Mouse (Mus musculus) limb, embryonic 13.5 days (tissue): Measurements from ENCODE around the gene Foxj3. TPM values are rescaled to one million over a fixed set of nuclear protein-coding genes. Genes with fewer than 3 reads are reported as not detected.
"Not testable (repeated sequence)": the region's sequence is repeated elsewhere in the genome, so short reads cannot be mapped to it uniquely, and the experiment has no call there.

Experiments
- ATAC-seq: fragments of 200-750 bp; cut with Nextera tagmentation; 2 replicates; pipeline ENCODE4 v1.8.0; 2017; ENCODE audit warnings: low read depth, moderate number of reproducible peaks, moderate TSS enrichment; ENCODE audit not compliant: low FRiP score
- H3K27ac ChIP-seq: fragments of 300-500 bp; sonication (generic); 2 replicates; pipeline ENCODE4 v1.5.1; 2015; ENCODE audit warnings: inconsistent platforms, mild to moderate bottlenecking, moderate library complexity
- H3K27me3 ChIP-seq: fragments of 300-500 bp; sonication (generic); 2 replicates; pipeline ENCODE4 v1.6.1; 2015; ENCODE audit warnings: mild to moderate bottlenecking, inconsistent platforms
- H3K36me3 ChIP-seq: fragments of 300-500 bp; sonication (generic); 2 replicates; pipeline ENCODE4 v1.6.1; 2015; ENCODE audit warnings: inconsistent platforms, mild to moderate bottlenecking, moderate library complexity
- H3K4me1 ChIP-seq: fragments of 300-500 bp; sonication (generic); 2 replicates; pipeline ENCODE4 v1.6.1; 2015; ENCODE audit warnings: inconsistent platforms
- H3K4me2 ChIP-seq: fragments of 300-500 bp; sonication (generic); replicated peaks from 2 replicates; pipeline ENCODE4 v1.6.1; 2015; ENCODE audit warnings: inconsistent platforms, mild to moderate bottlenecking, moderate library complexity
- H3K4me3 ChIP-seq: fragments of 300-500 bp; sonication (generic); 2 replicates; pipeline ENCODE4 v1.5.1; 2015; ENCODE audit warnings: moderate library complexity, mild to moderate bottlenecking, inconsistent platforms
- H3K9ac ChIP-seq: fragments of 300-500 bp; sonication (generic); 2 replicates; pipeline ENCODE4 v1.6.1; 2015; ENCODE audit warnings: mild to moderate bottlenecking, inconsistent platforms
- H3K9me3 ChIP-seq: fragments of 300-500 bp; sonication (generic); 2 replicates; pipeline ENCODE4 v1.6.1; 2016; ENCODE audit warnings: inconsistent platforms
- WGBS: fragments of 180-500 bp; shearing (Covaris S2); methylation state at CpG from one replicate; pipeline ENCODE4 v1.1.7; 2015; 5-methylcytosine and 5-hydroxymethylcytosine counted together
- polyA plus RNA-seq: library from polyadenylated mRNA; unstranded; fragments of >200 nt; fragmentation: Nextera tagmentation; extraction: Ambion mirVana; gene quantifications from 2 replicates; pipeline ENCODE4 v1.2.1, GENCODE M21; 2015

Gene Foxj3
- 25.1 and 26.9 TPM in 2 replicates for polyA plus RNA-seq

- WGBS = 86% methylated on average over 4 of the region's 4 CpGs
- not testable (repeated sequence) for H3K9ac ChIP-seq, ATAC-seq, H3K27me3 ChIP-seq, H3K4me2 ChIP-seq, H3K9me3 ChIP-seq, H3K36me3 ChIP-seq, H3K4me3 ChIP-seq, H3K27ac ChIP-seq
- H3K4me1 ChIP-seq = peaks cover 20% of the 10 kb centered on the region
Measured at GRCm38 (mm10) chr4:119536615-119537014, at the start of gene Foxj3. TSS of gene Foxj3 (plus strand) at chr4:119537004.

- peaks cover 41% of the 10 kb centered on the region for H3K27me3 ChIP-seq
- no peaks in the 10 kb centered on the region for H3K9me3 ChIP-seq
- 85% methylated on average over 10 of the region's 10 CpGs for WGBS
- no peaks in the 10 kb centered on the region for H3K36me3 ChIP-seq
- H3K4me2 ChIP-seq = no peak overlapping the region
- no peak overlapping the region for H3K9ac ChIP-seq
- ATAC-seq = no peak
- peaks cover 3% of the 10 kb centered on the region; the same call in 1 of the 2 replicates for H3K4me1 ChIP-seq
- no peak overlapping the region for H3K4me3 ChIP-seq
- no peak overlapping the region for H3K27ac ChIP-seq
Measured at GRCm38 (mm10) chr4:119489666-119490065, 47.1 kb upstream of the Foxj3 start.

- no peak for ATAC-seq
- Histone ChIP-seq H3K4me2 (no peak overlapping the region), H3K27me3 (peaks cover 38% of the 10 kb centered on the region), H3K4me3 (no peak overlapping the region), H3K9ac (no peak overlapping the region), H3K27ac (no peak overlapping the region), H3K9me3 (no peaks in the 10 kb centered on the region), H3K36me3 (no peaks in the 10 kb centered on the region), H3K4me1 (peaks cover 3% of the 10 kb centered on the region; the same call in 1 of the 2 replicates)
- 72% methylated on average over 3 of the region's 3 CpGs for WGBS
Measured at GRCm38 (mm10) chr4:119490806-119491205, 46.0 kb upstream of the Foxj3 start.

GRCm38 (mm10) chr4:119492291-119492932, 44.4 kb upstream of the Foxj3 start, which contains the start of gene Rimkla:
TSS of gene Rimkla (minus strand) at chr4:119492628.
- peak within 1 kb of the TSS; percentile 62 for H3K9ac ChIP-seq
- under 1% methylated on average over 67 of the region's 77 CpGs for WGBS
- H3K4me1 ChIP-seq = peaks cover 3% of the 10 kb centered on the region; the same call in 1 of the 2 replicates
- no peak within 1 kb of the TSS for H3K27ac ChIP-seq
- no peaks in the 10 kb centered on the region for H3K36me3 ChIP-seq
- peaks cover 38% of the 10 kb centered on the region for H3K27me3 ChIP-seq
- peak within 1 kb of the TSS; percentile 61 for H3K4me3 ChIP-seq
- H3K4me2 ChIP-seq = peak within 1 kb of the TSS; percentile 84
- ATAC-seq = peak; percentile 86
- H3K9me3 ChIP-seq = no peaks in the 10 kb centered on the region

GRCm38 (mm10) chr4:119492933-119493327, 43.9 kb upstream of the Foxj3 start:
- peaks cover 38% of the 10 kb centered on the region for H3K27me3 ChIP-seq

GRCm38 (mm10) chr4:119498319-119498848, 38.4 kb upstream of the Foxj3 start:
- H3K4me3 ChIP-seq = no peak overlapping the region
- H3K9ac ChIP-seq = no peak overlapping the region
- 59% methylated on average over 5 of the region's 5 CpGs for WGBS
- H3K4me2 ChIP-seq = no peak overlapping the region
- no peak for ATAC-seq
- no peaks in the 10 kb centered on the region for H3K36me3 ChIP-seq
- no peak overlapping the region for H3K27ac ChIP-seq
- peaks cover 13% of the 10 kb centered on the region for H3K27me3 ChIP-seq
- H3K4me1 ChIP-seq = no peaks in the 10 kb centered on the region
- H3K9me3 ChIP-seq = no peaks in the 10 kb centered on the region

More at GRCm38 (mm10) chr4:119492933-119493327, 43.9 kb upstream of the Foxj3 start:
- Histone ChIP-seq H3K27ac (no peak overlapping the region), H3K4me3 (peak overlapping the region; percentile 61), H3K4me2 (peak overlapping the region; percentile 84), H3K9ac (peak overlapping the region; percentile 62; the same call in 1 of the 2 replicates), H3K36me3 (no peaks in the 10 kb centered on the region), H3K9me3 (no peaks in the 10 kb centered on the region), H3K4me1 (peaks cover 3% of the 10 kb centered on the region; the same call in 1 of the 2 replicates)
- no peak for ATAC-seq
- 35% methylated on average over 10 of the region's 10 CpGs for WGBS

- H3K4me2 ChIP-seq = no peak overlapping the region
- no peak overlapping the region for H3K27ac ChIP-seq
- H3K27me3 ChIP-seq = no peaks in the 10 kb centered on the region
- no peaks in the 10 kb centered on the region for H3K36me3 ChIP-seq
- no peaks in the 10 kb centered on the region for H3K4me1 ChIP-seq
- 64% methylated on average over 2 of the region's 2 CpGs for WGBS
- H3K9me3 ChIP-seq = no peaks in the 10 kb centered on the region
- no peak overlapping the region for H3K4me3 ChIP-seq
- ATAC-seq = no peak
- H3K9ac ChIP-seq = no peak overlapping the region
Measured at GRCm38 (mm10) chr4:119511591-119511990, 25.2 kb upstream of the Foxj3 start.

- Histone ChIP-seq H3K9me3 (no peaks in the 10 kb centered on the region), H3K27me3 (no peaks in the 10 kb centered on the region), H3K4me1 (no peaks in the 10 kb centered on the region), H3K4me2 (no peak overlapping the region), H3K27ac (no peak overlapping the region), H3K9ac (no peak overlapping the region), H3K4me3 (no peak overlapping the region), H3K36me3 (no peaks in the 10 kb centered on the region)
- 68% methylated on average over 3 of the region's 3 CpGs for WGBS
- ATAC-seq = no peak
Measured at GRCm38 (mm10) chr4:119512731-119513141, 24.1 kb upstream of the Foxj3 start.

GRCm38 (mm10) chr4:119523575-119523974, 13.2 kb upstream of the Foxj3 start:
- ATAC-seq = no peak
- Histone ChIP-seq H3K27ac (no peak overlapping the region), H3K4me2 (no peak overlapping the region), H3K36me3 (no peaks in the 10 kb centered on the region), H3K4me1 (no peaks in the 10 kb centered on the region), H3K27me3 (no peaks in the 10 kb centered on the region), H3K9me3 (no peaks in the 10 kb centered on the region), H3K9ac (no peak overlapping the region), H3K4me3 (no peak overlapping the region)
- 84% methylated on average over 4 of the region's 4 CpGs for WGBS

- no peak overlapping the region for H3K4me2 ChIP-seq
- H3K9me3 ChIP-seq = no peaks in the 10 kb centered on the region
- no peak overlapping the region for H3K27ac ChIP-seq
- no peak overlapping the region for H3K9ac ChIP-seq
- H3K27me3 ChIP-seq = no peaks in the 10 kb centered on the region
- H3K4me3 ChIP-seq = no peak overlapping the region
- no peak for ATAC-seq
- H3K4me1 ChIP-seq = no peaks in the 10 kb centered on the region
- WGBS = 73% methylated on average over 1 of the region's 1 CpGs
- no peaks in the 10 kb centered on the region for H3K36me3 ChIP-seq
Measured at GRCm38 (mm10) chr4:119524010-119524409, 12.8 kb upstream of the Foxj3 start.

- Histone ChIP-seq H3K4me2 (no peak overlapping the region), H3K36me3 (no peaks in the 10 kb centered on the region), H3K9ac (no peak overlapping the region), H3K9me3 (no peaks in the 10 kb centered on the region), H3K4me3 (no peak overlapping the region), H3K27me3 (no peaks in the 10 kb centered on the region), H3K4me1 (no peaks in the 10 kb centered on the region), H3K27ac (no peak overlapping the region)
- ATAC-seq = no peak
- 85% methylated on average over 2 of the region's 2 CpGs for WGBS
Measured at GRCm38 (mm10) chr4:119524466-119524865, 12.3 kb upstream of the Foxj3 start.

GRCm38 (mm10) chr4:119526329-119526845, 10.4 kb upstream of the Foxj3 start:
- Histone ChIP-seq H3K4me1 (no peaks in the 10 kb centered on the region), H3K27me3 (no peaks in the 10 kb centered on the region), H3K4me3 (no peak overlapping the region), H3K9me3 (no peaks in the 10 kb centered on the region), H3K9ac (no peak overlapping the region), H3K4me2 (no peak overlapping the region), H3K36me3 (no peaks in the 10 kb centered on the region), H3K27ac (no peak overlapping the region)
- ATAC-seq = no peak
